Mouse (Mus musculus): ENCODE data around the gene H2-Q6.
"Not testable (repeated sequence)": the region's sequence is repeated elsewhere in the genome, so short reads cannot be mapped to it uniquely, and the experiment has no call there.

DNA sequence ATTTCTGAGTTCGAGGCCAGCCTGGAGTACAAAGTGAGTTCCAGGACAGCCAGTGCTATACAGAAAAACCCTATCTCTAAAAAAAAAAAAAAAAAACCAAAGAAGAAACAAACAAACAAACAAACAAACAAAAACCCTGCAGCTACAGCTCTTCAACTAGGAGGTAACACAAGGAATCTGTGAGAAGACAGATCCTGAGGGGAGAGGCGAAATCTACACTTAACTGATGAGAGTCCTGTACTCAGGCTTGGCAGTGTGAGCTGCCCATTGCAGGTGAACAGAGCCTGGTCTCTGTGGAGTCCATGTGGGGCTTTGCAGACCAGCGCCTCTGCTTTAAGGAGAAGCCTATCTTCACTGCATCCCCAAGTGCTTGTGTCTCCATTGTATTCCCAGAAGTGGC is 13.7 kb downstream of the H2-Q6 start:
- TF ChIP-seq CTCF, EP300 (IDR thresholded peaks at IDR 0.05; ENCODE audit: low read depth): not testable (repeated sequence)

Measured in liver, embryonic 14.5 days (tissue).